Mouse (Mus musculus): ENCODE data around the gene Ly6g6e.

DNA sequence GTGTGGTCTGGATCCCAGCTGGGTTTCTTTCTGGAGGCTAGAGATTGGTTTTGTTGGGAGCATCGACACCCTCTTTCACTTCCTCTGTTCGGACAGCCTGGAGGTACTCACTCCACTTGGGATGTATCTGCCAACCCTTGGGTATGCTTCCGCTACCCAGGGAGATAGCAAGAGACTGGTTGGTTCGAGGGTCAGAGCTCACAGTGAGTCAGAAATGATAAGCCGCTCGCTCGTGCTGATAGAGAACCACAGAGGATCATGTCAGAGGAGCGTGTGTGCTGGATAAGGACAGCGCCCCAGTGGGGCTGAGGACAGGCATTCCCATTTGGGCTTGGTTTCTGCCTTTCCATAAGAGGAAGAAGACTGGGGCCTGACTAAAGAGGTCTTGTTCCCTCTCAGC lies 3.1 kb downstream of the Ly6g6e start:
- TF ChIP-seq CTCF (IDR thresholded peaks at IDR 0.05; ENCODE audit: borderline replicate concordance, extremely low read depth, insufficient read depth, insufficient read length) (no peak), POLR2A (IDR thresholded peaks at IDR 0.05; ENCODE audit: borderline replicate concordance, extremely low read depth, insufficient read depth, insufficient read length, poor library complexity, severe bottlenecking) (no peak)

Measured in brain, embryonic 14.5 days (tissue).